Mouse (Mus musculus) urinary bladder, postnatal 14 days (tissue): ENCODE results near the gene Nradd.

ENCODE experiments used
- DNase-seq: peaks from one replicate; pipeline ENCODE4 v3.0.0; 2021; ENCODE audit warnings: low spot score

Gene Nradd

DNA sequence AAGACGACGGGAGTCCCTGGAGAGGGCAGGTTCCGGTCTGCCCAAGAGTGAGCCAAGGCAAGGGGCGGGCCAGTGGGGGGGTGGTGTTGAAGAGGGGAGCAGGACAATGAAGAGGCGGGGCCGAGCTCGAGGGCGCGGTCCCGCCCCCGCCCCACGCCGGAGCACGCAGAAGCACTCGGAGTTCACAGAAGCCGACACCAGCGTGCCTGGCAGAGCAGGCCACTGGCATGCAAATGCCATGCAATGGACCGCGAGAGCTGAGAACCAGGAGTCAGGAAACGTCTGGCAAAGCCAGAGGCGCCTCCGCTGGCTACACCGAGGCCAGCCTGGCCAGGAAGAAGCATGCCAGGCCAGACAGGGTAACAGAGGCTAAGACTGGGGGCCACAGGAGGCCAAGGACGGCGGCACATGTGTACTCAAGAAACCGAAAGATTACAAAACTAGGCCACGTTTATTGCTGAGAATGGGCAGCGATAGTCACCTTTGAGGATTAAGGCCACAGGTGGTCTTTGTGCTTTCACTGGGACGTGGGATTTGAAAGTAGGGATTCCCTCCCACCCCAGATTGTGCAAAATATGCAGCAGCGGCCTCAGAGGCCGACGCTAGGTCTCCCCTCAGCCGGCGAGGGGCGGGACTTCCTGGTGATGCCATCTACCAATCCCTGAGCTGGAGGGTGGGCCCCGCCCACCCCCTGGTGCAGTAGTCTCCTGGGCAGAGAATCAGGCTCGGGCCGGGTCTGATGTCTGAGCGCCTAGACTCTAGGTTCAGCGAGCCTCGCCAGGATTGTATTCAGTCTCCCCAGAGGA is at the start of gene Nradd:
Gene Nradd (minus strand): TSS at position 92 of the 806 bp plus-strand sequence.
- DNase-seq: peak; percentile 90

DNA sequence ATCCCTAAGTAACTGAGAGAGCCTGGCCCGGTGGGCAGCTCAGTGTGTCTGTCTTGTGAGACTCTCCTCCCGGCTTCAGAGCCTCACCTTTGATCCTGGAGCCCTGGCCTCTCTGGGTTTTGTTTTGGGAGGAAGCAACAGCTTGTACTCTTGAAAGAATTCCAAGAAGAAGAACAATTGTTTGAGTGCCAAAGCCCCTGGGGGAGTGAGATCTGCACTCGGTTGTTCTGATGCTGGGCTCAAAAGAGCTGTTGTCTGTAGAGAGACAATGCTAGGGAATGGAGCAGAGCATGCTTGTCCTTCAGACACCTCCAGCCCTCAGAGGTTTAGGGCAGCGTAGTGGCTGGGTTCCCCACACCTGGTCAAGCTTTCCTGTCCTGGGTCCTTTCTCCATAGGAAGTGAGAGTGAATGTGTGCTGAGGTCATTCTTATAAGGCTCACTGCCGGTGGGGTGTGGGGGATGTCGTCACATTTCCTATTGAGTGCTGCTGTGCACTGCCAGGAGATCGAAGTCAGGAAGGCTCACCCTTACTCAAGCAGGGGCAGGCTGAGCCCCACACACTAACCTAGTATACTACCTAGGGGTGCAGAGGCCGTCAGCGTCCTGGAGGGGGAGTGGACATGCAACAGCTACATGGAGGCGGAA is 49.0 kb upstream of the Nradd start:
- no peak for DNase-seq

DNA sequence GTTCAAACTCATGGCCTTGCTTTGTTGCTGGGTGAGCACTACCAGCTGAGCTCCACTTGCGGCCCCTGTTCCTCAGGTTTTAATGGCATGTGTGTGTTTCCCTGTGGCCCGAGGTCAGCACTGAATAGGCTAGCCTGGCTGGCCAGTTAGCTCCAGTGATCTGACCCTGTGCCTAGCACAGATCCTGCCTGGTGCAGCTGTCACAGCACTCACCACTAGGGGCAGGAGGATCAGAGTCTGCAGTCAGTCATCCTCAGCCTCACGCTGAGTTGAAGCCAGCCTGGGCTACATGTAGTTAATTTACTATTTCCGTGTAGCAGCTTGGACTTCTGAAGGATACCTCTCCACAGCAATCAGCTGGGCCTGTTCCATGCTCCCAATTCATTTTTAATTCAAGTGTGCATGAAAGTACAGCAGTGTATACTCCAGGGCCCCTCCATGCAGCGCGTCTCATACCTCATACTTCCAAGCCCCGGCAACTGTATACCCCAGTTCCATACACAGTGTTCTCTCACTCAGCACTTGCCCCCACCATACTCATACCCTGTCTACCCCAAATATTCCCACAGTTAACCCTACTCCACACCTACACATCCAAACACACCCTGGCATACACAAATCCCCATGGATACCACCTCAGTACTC is 48.3 kb upstream of the Nradd start:
- no peak for DNase-seq

DNA sequence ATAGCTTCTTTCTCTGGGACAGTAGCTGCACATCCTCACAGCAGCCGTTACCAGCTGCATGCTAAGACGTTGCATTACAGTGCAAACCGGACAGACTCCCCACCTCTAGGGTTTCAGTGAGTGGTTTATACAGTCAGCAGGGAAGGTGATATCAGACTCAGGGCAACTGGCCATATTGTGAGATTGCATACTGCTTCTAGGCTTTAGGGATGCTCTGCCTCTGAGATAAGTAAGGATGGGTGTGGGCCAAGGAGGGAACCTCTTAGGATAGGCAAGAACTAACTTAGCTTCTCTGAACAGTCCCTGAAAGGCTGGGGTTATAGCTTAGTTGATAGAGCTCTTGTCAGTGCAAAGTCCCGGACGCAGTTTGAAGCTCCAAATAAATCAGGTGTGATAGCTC is 45.5 kb upstream of the Nradd start:
- DNase-seq: no peak

DNA sequence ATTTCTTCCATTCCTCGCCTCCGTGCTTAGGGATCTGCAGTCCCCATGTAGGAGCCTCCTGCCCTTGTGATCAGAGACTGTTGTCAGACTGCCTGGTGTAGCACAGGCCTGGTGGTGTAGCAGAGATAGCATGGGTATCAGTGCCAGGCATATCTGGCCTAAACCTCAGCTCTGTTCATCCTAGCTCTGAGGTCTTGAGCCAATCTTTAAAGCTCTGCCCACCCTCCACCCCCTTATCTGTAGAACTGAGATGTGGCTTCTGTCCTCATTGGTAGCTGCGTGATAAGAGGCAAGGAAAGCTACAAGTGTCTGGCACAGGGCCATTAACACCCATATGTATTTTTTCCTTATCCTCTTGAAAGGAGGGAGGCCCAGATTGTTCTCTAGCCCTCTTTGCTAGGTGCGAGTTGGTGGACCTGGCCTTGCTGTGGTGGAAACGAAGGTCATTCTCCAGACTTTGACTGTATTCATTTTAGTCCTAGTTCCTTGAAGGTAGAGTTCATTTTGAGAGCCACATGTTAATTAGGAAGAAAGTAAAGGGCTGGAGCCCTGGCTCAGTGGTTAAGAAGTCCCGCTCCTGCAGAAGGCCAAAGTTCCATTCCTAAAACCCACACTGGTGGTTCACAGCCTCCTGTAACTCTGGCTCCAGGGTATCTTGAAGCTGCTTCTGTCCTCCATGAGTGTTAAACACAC is 44.5 kb upstream of the Nradd start:
- no peak for DNase-seq

DNA sequence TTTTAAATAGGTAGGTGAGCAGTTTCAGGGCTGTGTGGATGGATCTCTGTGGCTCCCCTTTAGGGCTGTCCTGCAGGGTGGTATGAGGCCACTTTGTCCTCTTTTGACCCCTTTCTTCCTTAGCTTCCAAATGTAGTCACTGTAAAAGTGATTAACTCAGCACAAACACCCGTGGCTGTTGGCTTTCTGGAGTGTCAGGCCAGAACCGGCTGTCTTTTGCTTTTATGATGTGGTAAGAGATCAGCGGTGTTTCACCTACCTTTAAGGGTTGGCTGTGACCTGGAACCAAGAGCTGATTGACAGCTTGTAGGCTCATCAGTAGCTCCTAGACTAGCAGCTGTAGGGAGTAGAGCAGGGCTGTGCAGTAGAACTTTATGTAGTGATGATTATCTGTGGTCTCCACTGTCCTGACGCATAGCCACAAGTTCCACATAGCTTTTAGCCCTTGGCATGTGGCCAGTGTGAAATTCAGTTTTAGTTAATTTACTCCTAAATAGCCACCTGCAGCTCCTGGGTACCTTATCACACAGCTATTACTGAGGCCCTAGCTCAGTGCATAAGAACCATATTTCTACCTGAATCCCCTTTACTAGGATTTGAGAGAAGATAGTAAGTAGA is 43.1 kb upstream of the Nradd start:
- DNase-seq: no peak

DNA sequence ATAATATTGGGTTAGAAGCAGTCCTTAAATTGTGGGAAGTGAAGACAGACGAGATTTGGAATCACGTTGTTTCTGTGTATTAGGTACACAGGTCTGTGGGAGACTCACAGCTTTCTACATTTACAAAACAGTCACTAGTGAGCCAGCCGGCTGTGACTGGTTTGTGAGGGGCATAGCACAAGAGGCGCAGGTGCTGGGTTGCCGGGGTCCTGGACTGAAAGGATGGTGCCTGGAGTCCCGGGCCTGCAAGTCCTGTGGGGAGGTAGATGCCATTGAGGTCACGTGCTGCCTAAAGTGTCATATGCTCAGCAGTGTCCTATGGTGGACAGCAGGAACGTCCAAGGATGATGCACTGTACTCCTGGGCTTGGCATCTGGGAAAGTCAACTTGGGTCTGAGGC is 42.1 kb upstream of the Nradd start:
- DNase-seq: no peak

DNA sequence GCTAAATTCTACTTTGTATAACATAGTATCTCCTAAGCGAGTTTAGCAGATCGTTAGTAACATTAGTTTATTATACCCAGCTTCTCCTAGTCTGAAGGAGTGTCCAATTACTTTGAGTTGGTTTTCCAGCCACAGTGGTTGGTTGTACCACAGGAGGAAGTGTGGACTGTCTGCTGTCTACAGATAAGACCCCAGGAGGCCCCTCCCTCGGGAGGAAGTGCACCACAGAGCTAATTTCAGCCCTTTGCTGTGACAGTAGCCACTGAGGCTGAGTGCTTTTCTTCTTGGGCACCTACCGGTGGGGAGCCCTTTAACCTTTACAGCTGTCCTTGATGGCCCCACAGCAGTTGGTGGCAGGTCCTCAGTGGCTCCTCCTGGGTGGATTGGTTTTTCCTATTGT is 41.7 kb upstream of the Nradd start:
- DNase-seq: no peak

DNA sequence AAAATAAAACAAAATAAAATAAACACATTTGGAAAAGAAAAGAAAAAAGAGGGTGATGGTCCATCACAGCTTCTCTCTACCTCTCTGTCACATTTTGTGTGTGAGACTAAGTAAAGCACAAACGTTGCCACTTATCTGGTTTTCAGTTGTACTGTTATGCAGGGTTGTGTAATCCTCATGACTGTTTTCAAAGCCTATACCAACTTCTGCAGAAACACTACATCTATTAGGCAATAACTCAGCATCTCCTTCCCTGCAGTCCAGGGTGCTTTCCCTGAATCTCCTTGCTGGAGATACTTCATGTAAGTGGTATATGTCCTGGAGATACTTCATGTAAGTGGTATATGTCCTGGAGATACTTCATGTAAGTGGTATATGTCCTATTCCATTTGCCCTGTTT is 38.6 kb upstream of the Nradd start:
- no peak for DNase-seq

DNA sequence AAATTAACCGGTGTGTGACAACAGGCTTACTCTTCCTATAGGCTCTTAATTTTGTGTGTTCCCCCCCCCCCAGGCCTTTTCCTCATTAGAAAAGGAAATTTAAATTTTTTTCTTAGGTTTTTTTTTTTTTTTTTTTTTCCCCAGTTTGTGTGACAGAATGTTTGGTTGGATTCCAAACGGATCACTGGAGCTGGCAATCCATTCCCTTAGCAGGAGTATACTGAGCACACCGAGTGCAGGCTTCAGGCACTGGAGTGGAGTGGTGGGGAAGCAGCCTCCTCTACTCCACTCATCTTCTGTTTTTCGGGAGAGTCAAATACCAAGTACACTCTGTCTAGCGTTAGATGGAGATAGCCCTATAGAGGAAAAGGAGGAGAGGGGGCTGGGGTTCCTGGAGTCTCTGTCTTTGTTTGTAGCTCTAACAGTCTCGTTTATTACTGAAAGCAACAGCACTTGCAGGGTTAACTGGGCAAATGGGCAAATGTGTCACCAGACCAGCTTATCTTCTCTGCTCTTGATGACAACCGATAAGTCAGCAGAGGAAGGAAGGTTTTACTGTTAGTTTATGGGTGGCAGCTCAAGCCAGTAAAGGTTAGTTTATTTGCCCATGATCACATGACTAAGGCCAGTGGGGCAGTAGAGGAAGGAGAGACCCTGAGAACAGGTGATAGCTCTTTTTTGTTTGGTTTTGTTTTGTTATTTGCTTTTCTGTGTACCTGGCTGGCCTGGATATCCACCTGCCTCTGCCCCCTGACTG is 36.8 kb upstream of the Nradd start:
- DNase-seq: no peak

DNA sequence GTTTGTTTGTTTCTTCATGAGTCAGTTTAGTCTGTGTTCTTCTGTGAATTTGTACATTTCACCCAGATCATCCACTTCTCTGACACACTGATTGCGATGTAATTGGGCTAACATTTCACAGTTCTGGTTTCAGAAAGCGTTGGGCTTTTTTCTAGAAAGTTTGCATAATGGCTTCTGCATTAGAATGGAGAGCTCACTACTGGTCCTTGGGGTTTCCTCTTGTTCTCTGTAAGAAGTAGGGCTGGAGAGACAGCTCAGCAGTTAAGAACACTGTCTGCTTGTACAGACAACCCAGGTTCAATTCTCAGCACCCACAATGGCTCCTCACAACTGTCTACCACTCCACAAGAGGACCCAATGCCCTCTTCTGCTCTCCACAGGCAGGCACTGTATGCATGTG is 36.0 kb upstream of the Nradd start:
- no peak for DNase-seq

DNA sequence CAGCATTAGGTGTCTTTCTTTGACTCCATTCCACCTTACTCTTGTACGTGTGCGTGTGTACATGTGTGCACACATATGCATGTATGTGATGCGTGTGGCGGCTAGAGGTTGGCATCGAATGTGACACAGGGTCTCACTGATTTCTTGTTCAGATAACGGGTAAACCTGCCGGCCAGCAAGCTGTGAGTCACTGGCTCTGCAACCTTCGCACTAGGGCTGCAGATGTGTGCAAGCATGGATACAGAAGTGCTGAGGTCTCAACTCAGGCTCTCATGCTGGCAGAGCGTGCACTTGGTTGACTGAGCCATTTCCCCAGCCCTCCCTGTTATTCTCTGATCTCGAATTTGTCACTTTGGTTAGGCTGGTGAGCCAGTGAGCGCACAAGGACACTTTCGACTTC is 35.3 kb upstream of the Nradd start:
- DNase-seq: no peak

DNA sequence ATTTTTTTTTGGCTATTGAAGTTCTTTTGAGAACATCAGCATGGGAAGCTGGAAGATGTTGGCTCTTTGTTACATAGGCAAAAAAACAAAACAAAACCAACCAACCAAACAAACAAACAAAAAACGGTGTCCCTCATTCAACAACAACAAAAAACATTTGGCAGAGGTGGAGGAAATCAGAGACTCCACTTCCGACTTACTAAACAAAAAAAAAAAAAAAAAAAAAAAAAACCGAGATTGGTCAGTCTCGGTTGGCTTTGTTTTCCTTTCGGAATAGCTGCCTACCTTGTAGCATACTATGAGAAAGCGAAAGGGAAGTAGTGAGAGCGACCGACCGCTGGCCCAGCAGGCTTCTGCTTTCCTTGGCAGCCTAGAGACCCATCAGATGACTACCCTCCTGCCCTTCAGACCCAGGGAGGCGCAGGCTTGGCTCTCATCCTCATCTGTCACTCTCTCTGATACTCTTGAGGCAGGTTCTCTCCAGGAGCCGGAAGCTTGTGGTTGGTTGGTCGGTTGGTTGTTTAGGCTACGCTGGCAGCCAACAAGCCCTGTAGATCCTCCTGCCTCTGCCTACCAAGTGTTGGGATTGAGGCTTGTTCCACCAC is 33.3 kb upstream of the Nradd start:
- no peak for DNase-seq

DNA sequence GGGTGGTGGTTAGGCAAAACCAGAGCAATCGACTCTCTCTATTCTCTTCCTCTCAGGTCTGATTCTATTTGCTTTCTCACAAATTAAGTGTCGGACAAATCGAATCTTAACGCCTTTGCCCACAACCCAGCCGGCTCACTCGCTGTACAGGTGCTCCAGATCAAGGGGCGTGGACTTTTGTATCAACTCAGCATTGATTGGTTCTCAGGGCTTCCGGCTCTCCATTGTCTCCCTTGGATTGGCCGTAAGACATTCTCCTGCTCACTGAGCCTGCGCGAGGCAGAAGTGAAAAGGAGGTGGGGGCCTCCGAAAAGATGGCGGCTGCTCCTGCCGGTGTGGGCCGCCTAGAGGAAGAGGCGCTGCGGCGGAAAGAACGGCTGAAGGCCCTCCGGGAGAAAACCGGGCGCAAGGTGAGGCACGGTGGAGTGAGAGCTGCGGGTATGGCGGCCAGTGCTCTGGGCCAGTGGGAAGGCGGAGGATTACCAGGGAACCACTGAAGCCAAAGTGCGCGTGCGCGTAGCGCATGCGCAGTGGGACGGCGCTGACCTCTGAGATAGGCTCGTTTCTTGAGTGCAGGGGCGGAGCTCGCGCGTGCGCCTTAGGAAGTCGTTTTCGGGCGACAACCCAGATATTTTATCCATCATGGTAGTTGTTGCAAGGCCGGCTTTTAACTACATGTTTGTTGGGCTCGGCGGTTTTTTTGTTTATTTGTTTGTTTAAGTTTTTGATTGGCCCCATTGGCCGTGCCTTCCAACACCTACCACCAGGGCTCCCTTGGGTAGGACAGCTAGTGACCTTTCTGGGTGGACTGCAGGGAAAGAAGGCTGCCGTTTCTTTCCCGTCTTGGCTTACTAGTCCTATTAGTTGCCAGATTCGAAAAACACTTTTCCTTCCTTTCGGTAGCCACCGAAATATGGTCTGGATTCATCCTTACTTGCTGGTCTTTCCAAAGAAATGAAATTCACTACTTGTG is 32.3 kb upstream of the Nradd start, which contains the start of gene Ccdc12:
Gene Ccdc12 (plus strand): TSS at position 255 of the 973 bp plus-strand sequence.
- peak; percentile 93 for DNase-seq

DNA sequence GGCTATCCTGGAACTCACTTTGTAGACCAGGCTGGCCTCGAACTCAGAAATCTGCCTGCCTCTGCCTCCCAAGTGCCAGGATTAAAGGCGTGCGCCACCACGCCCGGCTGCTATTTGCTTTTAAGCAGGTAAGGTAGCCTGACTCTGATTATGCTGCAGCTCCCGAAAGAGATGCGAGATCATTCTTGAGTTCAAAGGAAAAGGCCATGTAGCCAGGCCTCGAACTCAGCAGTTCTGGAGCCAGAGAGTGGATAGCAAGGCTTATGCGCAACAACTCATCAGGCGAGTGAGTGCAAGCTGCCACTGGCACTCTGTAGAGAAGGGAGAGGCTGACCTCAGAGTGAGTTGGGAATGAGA is 31.4 kb upstream of the Nradd start:
- DNase-seq: no peak

DNA sequence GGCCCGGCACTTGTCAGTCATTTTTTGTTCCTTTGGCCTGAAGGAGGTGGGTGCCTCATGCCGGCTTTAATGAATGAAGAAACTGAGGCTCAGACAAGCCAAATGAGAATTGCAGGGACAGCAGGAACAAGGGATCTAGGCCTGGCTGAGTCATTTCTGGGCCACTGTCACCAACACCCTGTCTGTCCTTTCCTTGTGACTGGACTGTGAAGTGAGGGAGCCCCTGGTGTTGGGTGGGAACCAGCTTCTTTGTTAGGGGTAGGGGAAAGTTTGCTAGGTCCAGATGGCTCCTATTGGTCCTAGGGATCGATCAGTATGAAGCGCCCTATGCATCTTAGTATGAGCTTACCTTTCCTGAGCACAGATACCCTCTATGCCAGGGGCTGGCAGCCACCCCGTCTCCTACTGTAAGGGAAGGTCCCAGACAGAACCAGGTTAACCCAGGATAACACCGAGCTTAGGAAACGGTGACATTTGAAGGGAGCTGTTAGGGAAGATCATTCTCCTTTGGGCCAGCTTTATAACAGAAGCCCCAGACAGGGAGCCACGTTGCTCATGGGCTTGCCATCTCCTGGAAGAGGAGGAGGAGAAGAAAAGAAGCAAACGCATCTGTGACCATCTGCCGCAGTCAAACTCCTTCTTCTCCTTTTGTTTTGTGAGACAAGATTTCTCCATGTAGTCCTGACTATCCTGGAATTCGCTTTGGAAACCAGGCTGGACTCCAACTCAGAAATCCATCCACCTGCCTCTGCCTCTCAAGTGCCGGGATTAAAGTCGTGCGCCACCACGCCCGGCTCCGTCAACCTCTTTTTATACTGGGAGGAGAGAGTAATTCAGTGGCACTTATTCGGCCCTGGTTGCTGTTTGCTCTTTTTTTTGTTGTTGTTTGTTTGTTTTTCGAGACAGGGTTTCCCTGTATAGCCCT is 30.7 kb upstream of the Nradd start:
- DNase-seq: no peak

DNA sequence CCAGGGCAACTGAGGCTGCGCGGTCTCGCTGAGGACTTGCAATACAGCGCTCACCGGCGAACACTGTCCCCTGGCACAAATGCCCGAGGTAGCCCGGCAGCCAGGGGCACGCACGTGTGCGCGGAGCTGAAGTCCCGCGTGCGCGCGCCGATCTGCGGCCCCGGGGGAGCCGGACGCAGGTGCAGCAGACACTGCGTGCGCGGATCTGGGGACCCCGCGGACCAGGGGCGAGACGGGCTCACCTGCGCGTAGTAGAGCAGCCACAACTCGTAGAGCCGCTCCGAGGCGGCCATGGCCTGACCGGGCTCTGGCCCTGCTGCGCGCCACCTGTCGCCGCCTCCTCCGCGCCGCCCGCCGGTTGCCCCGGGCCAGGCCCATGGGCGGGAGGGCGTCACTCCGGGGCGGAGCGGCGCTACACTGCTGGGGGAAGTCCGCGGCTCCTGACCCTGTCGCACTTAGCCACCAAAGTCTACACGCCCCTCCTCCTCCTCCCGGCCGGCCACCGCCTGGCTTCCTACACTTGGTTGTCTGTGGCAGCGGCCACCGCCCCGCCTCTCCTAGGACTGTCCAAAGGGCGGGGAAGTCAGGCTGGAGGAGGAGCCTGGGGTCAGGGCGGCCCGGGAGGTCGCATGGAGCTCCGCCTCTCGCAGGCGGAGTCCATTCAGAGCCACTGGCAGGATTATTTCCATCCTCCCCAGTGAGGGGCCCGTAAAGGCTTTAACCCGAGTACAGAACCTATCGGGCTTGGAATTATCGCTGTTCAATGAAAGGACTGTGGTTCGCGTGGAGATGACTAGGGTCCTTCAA is 29.6 kb upstream of the Nradd start, which contains the start of gene Nbeal2:
Gene Nbeal2 (minus strand): TSS at position 507 of the 807 bp plus-strand sequence.
- peak; percentile 95 for DNase-seq
